Mouse (Mus musculus): ENCODE data around the gene Hmga1b.
A peak's percentile ranks its signal among the peaks of the same experiment; 100 is the strongest.
"Not testable (repeated sequence)": the region's sequence is repeated elsewhere in the genome, so short reads cannot be mapped to it uniquely, and the experiment has no call there.

Hmga1b gene

GRCm38 (mm10) chr11:120731858-120732680, 30.5 kb upstream of the Hmga1b start, which contains the start of gene Cbr2:
Gene Cbr2 (minus strand): TSS chr11:120732114.
- no peak for DNase-seq (ENCODE audit: low read depth, low spot score)

DNA sequence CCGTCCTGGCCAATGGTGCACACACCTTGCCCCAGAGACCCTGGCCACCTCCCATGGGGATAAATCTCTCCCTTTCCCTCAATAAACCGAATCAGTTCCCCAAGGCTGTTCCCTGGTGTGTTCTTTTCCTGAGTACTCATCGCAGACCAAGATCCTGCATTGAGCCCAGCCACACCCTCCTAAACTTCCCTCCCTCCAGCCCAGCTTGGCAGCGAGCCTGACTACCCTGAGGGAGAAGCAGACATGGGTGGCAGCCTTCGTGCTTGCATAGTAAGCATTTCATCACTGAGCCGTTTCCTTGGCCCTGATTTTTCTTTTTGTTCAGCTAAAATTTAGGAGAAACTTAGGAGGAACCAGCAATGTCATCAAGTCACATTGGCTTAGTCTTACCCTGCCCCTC, 29.1 kb upstream of the Hmga1b start:
- no peak for DNase-seq (ENCODE audit: low read depth, low spot score)

DNA sequence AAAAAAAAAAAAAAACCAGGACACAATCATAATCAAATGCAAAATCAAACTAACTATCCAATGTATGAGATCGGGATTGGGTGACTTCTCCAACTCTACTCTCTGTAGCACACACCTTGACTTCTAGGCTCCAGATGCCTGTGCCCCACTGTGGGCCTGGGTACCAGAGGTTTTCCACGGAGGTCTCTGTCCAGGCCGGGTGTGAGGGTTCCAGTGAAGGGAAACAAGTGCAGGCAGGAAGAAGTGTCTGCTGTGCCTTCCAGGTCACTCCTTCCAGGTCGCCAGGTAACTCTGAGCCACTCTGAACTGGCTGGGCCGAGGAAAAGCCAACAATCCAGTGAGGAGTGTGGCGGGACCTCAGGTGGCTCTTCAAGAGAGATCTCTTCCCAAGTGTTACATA, 26.2 kb upstream of the Hmga1b start:
- DNase-seq (ENCODE audit: low read depth, low spot score), result no peak

DNA sequence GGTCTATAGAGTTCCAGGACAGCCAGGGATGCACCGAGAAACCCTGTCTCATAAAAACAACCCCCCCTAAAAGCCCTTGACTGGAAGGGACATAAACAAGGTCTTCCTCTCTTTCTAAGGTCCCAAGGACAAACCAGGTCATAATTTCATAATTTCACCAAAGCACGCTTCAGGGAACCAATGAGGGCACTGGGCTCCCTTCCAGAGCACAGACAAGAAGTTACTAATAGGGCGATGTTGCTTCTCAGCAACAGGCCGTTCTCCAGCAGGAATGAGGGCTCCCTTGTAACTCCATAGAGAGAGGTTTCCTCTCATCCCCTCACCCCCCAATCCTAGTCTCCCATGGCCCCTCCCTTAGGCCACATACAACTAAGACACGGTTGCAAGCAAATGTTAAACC, 21.6 kb upstream of the Hmga1b start:
- DNase-seq (ENCODE audit: low read depth, low spot score), result no peak

GRCm38 (mm10) chr11:120744121-120744701, 18.4 kb upstream of the Hmga1b start:
- no peak for DNase-seq (ENCODE audit: low read depth, low spot score)

DNA sequence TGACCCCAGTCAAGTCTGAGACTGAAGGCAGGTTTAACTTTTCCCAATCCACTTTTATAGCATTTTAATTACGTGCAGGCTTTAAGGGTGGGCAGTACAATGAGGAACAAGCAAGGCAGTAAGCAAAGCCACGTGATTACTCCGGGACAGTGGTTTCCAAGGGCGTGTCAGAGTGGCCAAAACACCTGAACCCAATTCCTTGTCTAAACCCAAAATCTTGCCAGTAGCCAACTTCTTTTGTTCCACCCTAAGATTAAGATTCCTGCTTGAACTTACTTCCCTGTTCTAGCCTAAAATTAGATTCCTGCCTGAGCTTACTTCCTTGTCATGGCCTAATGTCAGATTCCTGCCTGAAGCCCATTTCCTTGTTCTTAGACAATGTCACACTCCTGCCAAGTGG, 14.6 kb upstream of the Hmga1b start:
- no peak for DNase-seq (ENCODE audit: low read depth, low spot score)

DNA sequence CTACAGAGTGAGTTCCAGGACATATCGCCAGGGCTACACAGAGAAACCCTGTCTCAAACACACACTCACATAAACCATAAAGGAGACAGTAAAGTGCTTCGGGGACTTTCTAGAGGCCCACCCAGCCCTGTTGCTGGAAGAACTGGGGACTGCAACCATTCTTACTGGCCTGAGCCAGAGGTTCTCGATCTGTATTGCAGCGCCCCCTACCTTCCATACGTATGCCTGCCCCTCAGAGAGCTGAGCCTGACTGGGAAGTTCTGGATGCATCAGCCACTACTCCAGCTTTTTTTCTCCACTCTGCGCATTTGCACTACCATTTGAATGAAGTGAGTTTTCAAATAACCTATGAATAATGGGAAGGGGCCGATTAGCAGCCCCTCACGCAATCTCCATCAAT, 13.2 kb upstream of the Hmga1b start:
- peak; percentile 65 for DNase-seq (ENCODE audit: low read depth, low spot score)

DNA sequence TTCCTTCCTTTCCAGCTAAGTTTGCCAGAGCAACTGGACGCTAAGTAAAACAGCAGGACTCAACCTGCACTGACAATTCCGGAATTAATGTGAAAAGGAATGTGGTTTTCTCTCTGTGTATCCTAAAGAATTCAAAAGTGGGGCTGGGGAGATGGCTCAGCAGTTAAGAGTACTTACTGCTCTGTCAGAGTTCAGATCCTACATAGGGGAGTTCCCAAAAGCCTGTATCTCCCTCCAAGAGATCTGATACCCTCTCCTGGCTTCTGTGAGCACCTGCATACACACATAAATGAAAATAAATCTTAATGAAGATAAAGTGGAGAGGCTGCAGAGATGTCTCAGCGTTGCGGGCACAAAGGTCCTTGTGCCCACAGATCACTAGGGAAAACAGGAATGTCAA, 11.0 kb upstream of the Hmga1b start:
- DNase-seq (ENCODE audit: low read depth, low spot score), result no peak

DNA sequence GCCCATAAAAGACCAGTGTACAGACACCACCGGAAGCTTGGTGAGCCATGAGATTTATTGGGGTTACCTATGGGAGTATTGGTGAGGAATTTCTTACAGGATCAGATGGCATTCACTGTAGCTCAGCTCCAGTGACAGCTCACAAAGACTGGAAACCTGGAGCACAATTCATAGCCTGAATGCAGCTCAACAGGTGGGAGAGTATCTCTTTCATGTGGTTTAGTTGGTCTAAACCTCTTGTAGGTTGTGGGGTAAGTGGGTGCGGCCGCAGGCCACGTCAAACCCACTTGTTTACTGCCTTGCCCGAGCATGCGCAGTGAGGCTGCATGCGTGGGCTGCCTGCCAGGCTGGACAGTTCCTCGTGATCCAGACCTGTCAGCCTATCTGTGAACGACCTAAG, 2.4 kb upstream of the Hmga1b start:
- no peak for DNase-seq (ENCODE audit: low read depth, low spot score)

DNA sequence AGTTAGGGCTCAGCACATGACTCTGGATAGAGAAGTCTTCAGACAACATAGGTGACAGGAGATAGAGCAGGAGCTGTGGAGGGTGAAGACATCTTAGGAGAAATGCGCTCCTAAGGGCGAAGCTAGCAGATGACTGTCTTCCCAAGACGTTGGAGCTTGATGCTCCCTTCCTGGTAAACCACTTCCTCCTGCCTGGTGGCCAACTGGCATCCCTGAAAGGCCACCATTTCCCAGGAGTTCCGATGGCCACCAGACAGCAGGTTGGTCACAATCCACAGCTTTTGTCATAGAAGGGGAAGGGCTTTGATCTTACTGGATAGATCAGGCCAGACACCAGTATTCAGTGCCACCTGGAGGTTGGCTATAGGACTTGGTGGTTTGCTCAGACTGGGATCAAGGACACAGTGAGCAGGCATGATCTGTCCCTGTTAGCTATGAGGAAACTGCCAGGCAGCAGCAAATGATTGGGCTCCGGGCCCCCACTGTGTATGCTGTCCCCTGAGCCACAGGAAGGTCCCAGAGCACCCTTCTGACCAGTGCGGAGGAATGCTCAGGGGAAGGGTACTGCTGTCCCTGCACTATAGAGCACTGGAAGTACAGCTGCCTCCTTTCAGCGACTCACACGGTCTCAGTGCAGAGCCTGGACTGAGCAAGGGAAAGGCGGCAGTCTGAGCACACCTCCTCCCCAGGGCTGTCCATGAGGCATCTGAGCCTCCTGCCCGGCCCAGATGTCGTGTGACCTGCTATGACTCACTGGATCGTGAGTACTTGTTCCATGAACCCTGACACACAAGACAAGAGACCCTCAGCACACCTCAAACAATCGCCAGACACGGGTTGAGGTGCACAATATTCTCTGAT, 553 bp upstream of the Hmga1b start:
- DNase-seq (ENCODE audit: low read depth, low spot score), result no peak

DNA sequence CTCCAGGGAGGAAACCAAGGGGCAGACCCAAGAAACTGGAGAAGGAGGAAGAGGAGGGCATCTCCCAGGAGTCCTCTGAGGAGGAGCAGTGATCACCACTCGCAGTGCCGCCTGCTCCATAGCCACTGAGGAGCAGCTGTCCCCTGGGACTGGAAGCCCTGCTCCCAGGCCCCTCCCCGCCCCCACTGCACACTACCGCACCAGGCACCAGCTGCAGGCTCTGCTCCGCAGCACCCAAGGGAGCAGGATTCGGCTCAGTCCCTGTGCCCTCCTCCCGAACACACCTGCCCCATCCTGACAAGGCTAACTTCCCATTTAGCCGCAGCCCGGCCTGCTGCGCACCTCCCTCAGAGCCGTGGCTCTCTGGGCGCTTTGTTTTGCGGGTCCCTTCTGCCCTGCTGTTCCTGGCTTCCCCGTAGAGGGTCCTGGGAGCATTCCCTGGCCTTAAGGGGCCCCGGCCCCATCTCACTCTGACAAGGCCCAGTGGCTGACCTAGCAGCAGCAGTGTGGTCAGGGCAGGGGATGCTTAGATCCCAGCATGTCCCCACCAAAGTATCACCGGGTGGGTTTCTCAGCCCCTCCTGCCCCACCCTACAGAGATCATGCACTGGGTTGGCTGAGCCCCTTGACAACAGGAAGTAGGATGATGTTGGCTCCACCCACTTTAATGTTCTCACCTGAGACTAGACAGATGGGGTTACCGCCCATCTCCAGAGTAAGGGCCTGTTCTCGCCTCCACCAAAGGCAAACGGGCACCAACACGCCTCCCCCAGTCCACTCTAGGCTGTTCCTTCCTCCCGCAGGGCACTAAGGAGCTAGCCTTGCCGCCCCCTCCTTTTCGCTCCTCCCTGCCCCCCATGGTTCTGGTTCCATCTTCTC, 766 bp downstream of the Hmga1b start:
- not testable (repeated sequence) for DNase-seq (ENCODE audit: low read depth, low spot score)

- DNase-seq (ENCODE audit: low read depth, low spot score), result not testable (repeated sequence)
Observed at GRCm38 (mm10) chr11:120767023-120767422, 4.4 kb downstream of the Hmga1b start.

GRCm38 (mm10) chr11:120768206-120768605, 5.6 kb downstream of the Hmga1b start:
- no peak for DNase-seq (ENCODE audit: low read depth, low spot score)

DNA sequence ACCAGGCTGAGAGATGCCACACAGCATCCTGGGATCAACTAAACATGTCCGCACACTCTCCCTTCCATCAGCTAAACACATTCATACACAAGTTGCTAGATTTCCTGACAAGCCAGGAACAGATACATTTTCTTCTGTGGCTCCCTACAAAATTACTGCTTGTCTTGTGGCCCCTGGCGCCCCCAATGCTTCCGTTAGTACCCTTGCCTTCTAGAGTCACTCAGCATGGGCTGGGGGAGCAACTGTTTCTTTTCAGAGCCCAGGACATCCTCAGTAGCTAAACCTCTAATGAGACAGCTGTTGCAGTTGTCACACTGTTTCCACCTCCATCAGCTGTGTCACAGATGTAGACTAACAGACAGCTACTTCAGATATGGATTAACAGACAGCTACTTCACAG, 10.2 kb downstream of the Hmga1b start:
- no peak for DNase-seq (ENCODE audit: low read depth, low spot score)

DNA sequence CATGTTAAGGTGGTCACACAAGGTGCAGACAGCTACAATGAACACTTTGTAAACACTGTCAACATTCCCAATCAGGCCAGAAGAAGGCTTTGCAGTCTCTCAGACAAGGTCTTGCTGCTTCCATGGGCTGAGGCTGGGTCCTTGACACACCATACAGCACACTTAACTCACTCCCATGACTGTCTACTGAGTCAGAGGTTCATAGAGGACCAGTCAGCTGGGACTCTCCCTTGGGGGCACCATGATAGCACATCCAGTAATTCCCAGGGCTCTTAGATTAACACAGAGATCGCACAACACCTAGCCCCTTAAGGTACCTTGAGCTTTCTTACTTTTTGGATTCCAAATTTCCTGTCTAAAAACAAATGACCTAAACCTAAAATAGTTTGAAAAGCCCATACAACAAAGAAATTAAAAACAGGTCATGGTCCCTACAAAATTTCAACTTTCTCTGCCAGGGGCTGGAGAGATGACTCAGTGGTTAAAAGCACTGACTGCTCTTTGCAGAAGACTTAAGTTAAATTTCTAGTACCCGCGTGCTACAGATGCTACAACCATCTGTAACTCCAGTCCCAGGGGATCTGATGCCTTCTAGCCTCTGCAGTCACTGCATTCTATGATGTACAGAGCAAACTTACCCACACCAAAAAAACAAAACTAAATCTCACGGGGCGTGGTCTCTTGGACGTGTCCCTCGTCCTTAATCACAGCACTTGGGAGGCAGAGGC, 11.0 kb downstream of the Hmga1b start:
- no peak for DNase-seq (ENCODE audit: low read depth, low spot score)

DNA sequence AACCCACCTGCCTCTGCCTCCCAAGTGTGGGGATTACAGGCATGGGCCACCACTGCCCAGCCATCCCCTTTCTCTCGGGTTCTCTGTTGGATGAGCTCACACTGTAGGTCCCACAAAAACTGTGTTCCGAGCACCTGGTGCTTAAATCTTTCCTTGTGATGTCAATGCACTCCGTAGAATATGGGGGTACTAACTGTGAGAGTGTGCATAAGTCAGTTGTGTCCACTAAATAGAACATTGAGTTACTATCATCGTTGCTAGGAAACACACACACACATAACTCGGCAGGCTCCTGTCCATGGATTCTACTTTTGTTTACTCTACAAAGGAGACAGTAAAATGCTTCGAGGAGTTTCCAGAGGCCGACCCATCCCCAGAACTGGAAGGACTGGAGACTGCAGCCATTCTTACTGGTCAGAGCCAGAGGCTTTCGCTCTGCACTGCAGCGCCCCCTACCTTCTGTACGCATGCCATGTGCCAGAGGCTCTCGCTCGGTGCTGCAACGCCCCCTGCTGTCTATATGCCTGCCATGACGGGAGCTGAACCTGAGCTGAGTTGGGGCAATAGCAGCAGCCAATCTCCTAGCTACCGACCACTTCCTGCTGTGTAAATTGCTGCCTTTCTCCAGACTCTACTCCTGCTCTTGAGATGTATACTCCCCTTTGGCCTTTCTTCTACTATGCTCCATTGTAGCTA, 13.3 kb downstream of the Hmga1b start:
- peak; percentile 94 for DNase-seq (ENCODE audit: low read depth, low spot score)

GRCm38 (mm10) chr11:120777123-120777522, 14.5 kb downstream of the Hmga1b start:
- no peak for DNase-seq (ENCODE audit: low read depth, low spot score)

- DNase-seq (ENCODE audit: low read depth, low spot score), result no peak
Observed at GRCm38 (mm10) chr11:120779876-120780275, 17.3 kb downstream of the Hmga1b start.

GRCm38 (mm10) chr11:120781361-120781760, 18.8 kb downstream of the Hmga1b start:
- not testable (repeated sequence) for DNase-seq (ENCODE audit: low read depth, low spot score)

DNA sequence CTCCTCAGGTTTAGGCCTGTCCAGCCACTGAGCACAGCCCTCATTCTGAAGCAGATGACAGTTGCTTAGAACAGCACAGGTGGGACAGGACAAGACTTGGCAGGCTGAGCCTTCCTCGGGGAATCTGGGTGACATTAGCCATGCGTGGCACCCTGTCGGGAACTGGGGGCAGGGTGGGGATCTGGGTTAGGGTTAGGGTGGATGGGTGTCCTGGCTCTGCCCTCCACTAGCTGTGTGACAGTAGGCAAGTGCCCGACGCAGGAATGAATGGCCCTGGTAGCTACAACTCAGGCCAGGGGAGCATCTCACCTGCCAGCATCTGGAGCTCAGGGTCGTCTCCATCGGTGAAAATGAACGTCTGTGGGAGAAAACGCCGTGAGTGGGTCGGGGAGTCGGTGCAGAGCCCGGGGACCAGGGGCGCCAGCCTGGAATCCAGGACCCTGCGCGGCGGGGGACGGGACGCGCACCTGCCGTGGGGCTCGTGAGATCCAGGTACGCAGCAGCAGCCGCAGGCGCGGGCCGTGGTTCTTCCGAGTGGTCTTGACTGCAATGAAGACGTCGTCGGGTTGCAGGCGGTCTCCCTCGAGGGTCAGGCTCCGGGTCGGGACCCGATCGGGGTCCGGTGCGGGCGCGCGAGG, 21.0 kb downstream of the Hmga1b start:
- no peak for DNase-seq (ENCODE audit: low read depth, low spot score)
